Mouse (Mus musculus): ENCODE results near the gene Plekhh3. TPM values are rescaled to one million over a fixed set of nuclear protein-coding genes. Genes with fewer than 3 reads are reported as not detected.

Gene Plekhh3
- polyA plus RNA-seq, 1 experiment, result 18.3 TPM

GRCm38 (mm10) chr11:101141088-101141487 lies 30.1 kb downstream of the Plekhh3 start:
- Histone ChIP-seq H3K27me3 (ENCODE audit: control insufficient read depth, insufficient read depth, insufficient read length) (no peaks in the 10 kb centered on the region), H3K36me3 (ENCODE audit: control insufficient read depth, insufficient read depth) (no peaks in the 10 kb centered on the region), H3ac (ENCODE audit: control insufficient read depth, insufficient read length, low read depth) (no peak overlapping the region), H3K79me2 (ENCODE audit: control insufficient read depth, insufficient read depth) (no peaks in the 10 kb centered on the region), H3K79me3 (ENCODE audit: low read depth) (no peaks in the 10 kb centered on the region), H3K4me3 (ENCODE audit: insufficient read depth, poor library complexity, severe bottlenecking) (no peak overlapping the region)
- TF ChIP-seq CTCF (IDR thresholded peaks at IDR 0.05; ENCODE audit: control insufficient read depth, insufficient read depth, insufficient read length), result no peak

DNA sequence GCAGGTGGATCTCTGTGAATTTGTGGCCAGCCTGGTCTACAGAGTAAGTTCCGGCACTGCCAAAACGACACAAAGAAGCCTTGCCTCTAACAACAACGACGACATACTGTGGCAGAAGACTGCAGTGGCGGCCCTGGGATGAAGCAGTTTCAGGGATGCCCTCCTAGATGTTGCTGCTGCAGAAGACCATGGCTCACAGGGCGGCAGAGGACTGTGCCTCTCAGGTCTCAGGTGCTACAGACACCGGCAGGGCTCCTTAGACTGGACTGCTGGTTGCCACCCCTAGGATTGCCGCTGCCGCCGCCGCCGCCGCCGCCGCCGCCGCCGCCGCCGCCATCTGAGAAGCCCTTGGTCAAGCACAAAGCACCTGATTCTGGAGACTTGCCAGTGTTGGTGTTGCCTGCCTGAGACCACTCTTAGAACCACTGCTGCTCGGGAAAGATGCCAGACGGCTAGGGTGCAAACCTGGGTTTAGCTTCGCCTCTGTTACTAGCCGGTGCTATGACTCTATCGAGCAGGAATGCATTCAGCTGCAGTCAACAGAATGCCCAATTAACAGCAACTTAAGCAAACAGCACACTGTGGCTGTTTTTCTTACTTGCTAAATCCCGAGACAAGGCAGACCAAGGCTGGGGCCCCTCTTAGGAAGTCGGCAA lies 30.9 kb downstream of the Plekhh3 start:
- no peaks in the 10 kb centered on the region for H3K36me3 ChIP-seq (ENCODE audit: control insufficient read depth, insufficient read depth)
- no peak overlapping the region for H3K4me3 ChIP-seq (ENCODE audit: insufficient read depth, poor library complexity, severe bottlenecking)
- H3ac ChIP-seq (ENCODE audit: control insufficient read depth, insufficient read length, low read depth), result no peak overlapping the region
- TF ChIP-seq MAX (IDR thresholded peaks at IDR 0.05), result no peak
- no peak for TF ChIP-seq MYOD1 (IDR thresholded peaks at IDR 0.05; ENCODE audit: control insufficient read depth, insufficient read length, low read depth)
- no peak for TF ChIP-seq MYOG (IDR thresholded peaks at IDR 0.05; ENCODE audit: control insufficient read depth, extremely low read depth, insufficient read length)
- TF ChIP-seq FOSL1 (IDR thresholded peaks at IDR 0.05; ENCODE audit: insufficient read depth, low read length, poor library complexity, severe bottlenecking), result no peak
- TF ChIP-seq USF1 (IDR thresholded peaks at IDR 0.05; ENCODE audit: low read depth), result no peak
- no peak for TF ChIP-seq CEBPB (IDR thresholded peaks at IDR 0.05; ENCODE audit: low read depth)
- TF ChIP-seq CTCF (IDR thresholded peaks at IDR 0.05; ENCODE audit: control insufficient read depth, insufficient read depth, insufficient read length), result no peak
- H3K79me3 ChIP-seq (ENCODE audit: low read depth), result no peaks in the 10 kb centered on the region
- no peaks in the 10 kb centered on the region for H3K79me2 ChIP-seq (ENCODE audit: control insufficient read depth, insufficient read depth)
- no peaks in the 10 kb centered on the region for H3K27me3 ChIP-seq (ENCODE audit: control insufficient read depth, insufficient read depth, insufficient read length)

DNA sequence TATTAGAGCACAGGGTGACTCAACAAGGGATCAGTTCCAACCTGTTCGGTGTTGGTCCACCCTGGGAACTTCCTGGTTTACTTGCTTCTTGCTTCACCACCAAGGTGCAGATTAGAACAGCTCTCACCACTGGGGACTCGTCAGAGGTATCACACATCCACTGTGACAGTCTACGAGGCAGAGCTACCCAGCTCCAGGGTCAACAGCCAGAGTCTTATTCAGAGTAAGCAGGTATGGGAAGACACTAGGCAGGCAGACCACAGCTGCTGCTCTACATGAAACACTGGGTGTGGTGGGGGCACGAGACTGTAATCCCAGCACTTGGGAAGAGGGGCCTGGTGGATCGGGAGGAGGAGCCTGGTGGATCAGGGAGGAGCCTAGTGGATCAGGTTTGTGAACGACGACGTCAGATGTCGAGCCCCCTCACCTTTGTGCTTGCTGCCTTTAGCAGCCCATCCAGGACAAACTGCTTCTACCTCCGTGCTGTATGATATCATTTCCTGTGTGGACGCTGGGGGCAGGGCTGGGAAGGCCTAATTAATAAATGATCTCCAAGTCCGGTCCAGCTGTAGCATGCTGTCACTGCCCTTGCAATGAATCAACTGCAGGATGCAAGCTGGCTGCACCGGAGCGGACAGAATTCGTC lies 32.5 kb downstream of the Plekhh3 start:
- H3K27me3 ChIP-seq (ENCODE audit: control insufficient read depth, insufficient read depth, insufficient read length), result no peaks in the 10 kb centered on the region
- no peaks in the 10 kb centered on the region for H3K79me3 ChIP-seq (ENCODE audit: low read depth)
- no peak for TF ChIP-seq MYOG (IDR thresholded peaks at IDR 0.05; ENCODE audit: control insufficient read depth, extremely low read depth, insufficient read length)
- TF ChIP-seq CEBPB (IDR thresholded peaks at IDR 0.05; ENCODE audit: low read depth), result no peak
- TF ChIP-seq MYOD1 (IDR thresholded peaks at IDR 0.05; ENCODE audit: control insufficient read depth, insufficient read length, low read depth), result no peak
- TF ChIP-seq MAX (IDR thresholded peaks at IDR 0.05), result no peak
- TF ChIP-seq CTCF (IDR thresholded peaks at IDR 0.05; ENCODE audit: control insufficient read depth, insufficient read depth, insufficient read length), result no peak
- TF ChIP-seq FOSL1 (IDR thresholded peaks at IDR 0.05; ENCODE audit: insufficient read depth, low read length, poor library complexity, severe bottlenecking), result no peak
- no peak for TF ChIP-seq USF1 (IDR thresholded peaks at IDR 0.05; ENCODE audit: low read depth)
- no peaks in the 10 kb centered on the region for H3K79me2 ChIP-seq (ENCODE audit: control insufficient read depth, insufficient read depth)
- no peaks in the 10 kb centered on the region for H3K36me3 ChIP-seq (ENCODE audit: control insufficient read depth, insufficient read depth)
- no peak overlapping the region for H3K4me3 ChIP-seq (ENCODE audit: insufficient read depth, poor library complexity, severe bottlenecking)
- H3ac ChIP-seq (ENCODE audit: control insufficient read depth, insufficient read length, low read depth), result no peak overlapping the region

DNA sequence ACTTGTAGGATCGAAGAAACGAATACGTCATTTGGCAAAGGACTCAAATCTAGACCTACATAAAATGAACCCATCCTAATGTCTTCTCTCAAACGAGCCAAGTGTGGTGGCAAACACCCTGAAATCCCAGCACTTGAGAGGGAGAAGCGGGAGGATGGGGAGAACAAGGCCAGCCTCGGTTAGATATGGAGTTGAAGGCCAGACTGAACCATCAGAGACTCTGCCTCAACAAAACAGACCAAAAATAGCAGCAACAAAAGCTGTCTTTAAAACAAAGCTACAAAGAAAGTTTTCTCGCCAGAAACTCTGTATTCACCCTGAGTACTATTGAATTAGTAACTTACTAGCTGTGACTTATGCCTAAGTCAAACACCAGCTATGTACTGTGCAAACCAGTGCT lies 34.2 kb downstream of the Plekhh3 start:
- H3K36me3 ChIP-seq (ENCODE audit: control insufficient read depth, insufficient read depth), result no peaks in the 10 kb centered on the region
- no peak overlapping the region for H3K4me3 ChIP-seq (ENCODE audit: insufficient read depth, poor library complexity, severe bottlenecking)
- H3K79me2 ChIP-seq (ENCODE audit: control insufficient read depth, insufficient read depth), result no peaks in the 10 kb centered on the region
- no peaks in the 10 kb centered on the region for H3K27me3 ChIP-seq (ENCODE audit: control insufficient read depth, insufficient read depth, insufficient read length)
- no peaks in the 10 kb centered on the region for H3K79me3 ChIP-seq (ENCODE audit: low read depth)
- no peak for TF ChIP-seq USF1 (IDR thresholded peaks at IDR 0.05; ENCODE audit: low read depth)
- no peak for TF ChIP-seq FOSL1 (IDR thresholded peaks at IDR 0.05; ENCODE audit: insufficient read depth, low read length, poor library complexity, severe bottlenecking)
- TF ChIP-seq MYOD1 (IDR thresholded peaks at IDR 0.05; ENCODE audit: control insufficient read depth, insufficient read length, low read depth), result no peak
- no peak overlapping the region for H3ac ChIP-seq (ENCODE audit: control insufficient read depth, insufficient read length, low read depth)

DNA sequence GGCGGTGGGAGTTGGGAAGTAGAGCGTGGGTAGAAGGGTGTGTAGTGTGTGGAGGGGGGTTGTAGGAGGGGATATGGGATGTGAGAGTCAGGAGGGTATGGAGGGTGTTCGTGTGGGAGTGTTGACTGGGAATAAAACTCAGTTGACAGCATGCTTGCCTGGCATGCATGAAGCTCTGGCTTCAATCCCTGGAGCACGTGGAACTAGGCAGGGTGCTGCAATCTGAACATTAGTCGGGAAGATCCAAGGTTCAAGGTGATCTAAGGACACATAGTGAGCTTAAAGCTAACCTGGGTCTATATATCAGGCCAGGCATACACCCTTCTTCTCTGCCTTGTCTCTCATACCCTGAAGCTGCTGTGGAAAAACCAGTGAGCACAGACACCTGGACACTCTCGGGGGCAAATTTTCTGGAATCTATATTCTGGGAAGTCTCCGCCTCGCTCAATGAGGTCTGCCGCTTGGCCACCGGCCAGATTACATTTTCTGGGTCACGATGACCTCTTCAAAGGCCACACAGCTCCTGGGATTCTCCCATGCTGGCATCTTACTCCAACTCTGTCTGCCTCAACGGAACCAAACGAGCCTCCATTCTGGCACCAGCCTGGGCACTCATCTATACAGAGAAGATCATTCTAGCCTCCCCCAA lies 36.8 kb downstream of the Plekhh3 start:
- Histone ChIP-seq H3K36me3 (ENCODE audit: control insufficient read depth, insufficient read depth) (no peaks in the 10 kb centered on the region), H3ac (ENCODE audit: control insufficient read depth, insufficient read length, low read depth) (no peak overlapping the region), H3K4me3 (ENCODE audit: insufficient read depth, poor library complexity, severe bottlenecking) (no peak overlapping the region), H3K27me3 (ENCODE audit: control insufficient read depth, insufficient read depth, insufficient read length) (no peaks in the 10 kb centered on the region), H3K79me3 (ENCODE audit: low read depth) (no peaks in the 10 kb centered on the region), H3K79me2 (ENCODE audit: control insufficient read depth, insufficient read depth) (no peaks in the 10 kb centered on the region)
- TF ChIP-seq MYOD1 (IDR thresholded peaks at IDR 0.05; ENCODE audit: control insufficient read depth, insufficient read length, low read depth) (no peak), USF1 (IDR thresholded peaks at IDR 0.05; ENCODE audit: low read depth) (no peak), MYOG (IDR thresholded peaks at IDR 0.05; ENCODE audit: control insufficient read depth, extremely low read depth, insufficient read length) (no peak), FOSL1 (IDR thresholded peaks at IDR 0.05; ENCODE audit: insufficient read depth, low read length, poor library complexity, severe bottlenecking) (no peak), CTCF (IDR thresholded peaks at IDR 0.05; ENCODE audit: control insufficient read depth, insufficient read depth, insufficient read length) (no peak), CEBPB (IDR thresholded peaks at IDR 0.05; ENCODE audit: low read depth) (no peak), MAX (IDR thresholded peaks at IDR 0.05) (no peak)

Measured in C2C12 (cell line).